Mouse (Mus musculus) cerebellum, adult 18-20 months (tissue): ENCODE data around the gene Zfp446.
"Not testable (repeated sequence)": the region's sequence is repeated elsewhere in the genome, so short reads cannot be mapped to it uniquely, and the experiment has no call there.

Source experiments
- DNase-seq, 2 experiments: peaks; one replicate each; pipeline ENCODE4 v3.0.0; 2021

Gene Zfp446

DNA sequence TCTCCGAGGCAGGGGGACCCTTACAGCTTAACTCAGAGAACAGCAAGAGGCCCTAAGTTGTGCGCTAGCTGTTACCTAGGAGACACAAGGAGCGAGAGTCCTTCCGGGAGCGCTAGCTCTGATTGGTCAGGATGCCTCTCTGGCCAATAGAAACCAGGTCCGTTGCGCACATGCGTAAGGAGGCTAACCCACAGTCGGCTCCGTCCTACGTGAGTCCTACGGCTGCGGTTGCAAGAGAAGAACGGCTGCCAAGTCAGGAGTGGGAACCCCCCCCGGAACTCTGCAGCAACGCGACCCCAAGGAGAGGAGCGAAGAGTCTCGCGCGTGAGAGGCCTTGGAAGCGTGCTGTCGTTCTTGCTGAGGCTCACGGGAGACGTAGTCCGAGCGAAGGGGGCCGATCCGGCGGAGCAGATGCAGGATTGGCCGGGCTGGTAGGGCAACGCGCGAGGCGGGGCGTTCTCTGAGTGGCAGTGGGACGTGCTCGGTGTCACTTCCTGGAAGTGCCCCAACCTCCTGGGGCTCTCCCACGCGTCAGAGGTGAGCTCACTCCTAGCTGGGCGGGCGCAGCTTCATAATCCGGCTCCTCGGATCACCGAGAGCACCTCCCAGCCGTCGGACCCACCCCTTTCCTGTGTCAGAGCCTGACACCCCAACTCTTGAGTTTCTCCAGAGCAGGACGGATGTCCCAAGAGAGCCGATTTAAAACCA, at the start of gene Zfp446:
Gene Zfp446, plus strand, starts transcription at position 167 of the 708 bp plus-strand sequence.
- peak; percentile 99 to 100 for DNase-seq

DNA sequence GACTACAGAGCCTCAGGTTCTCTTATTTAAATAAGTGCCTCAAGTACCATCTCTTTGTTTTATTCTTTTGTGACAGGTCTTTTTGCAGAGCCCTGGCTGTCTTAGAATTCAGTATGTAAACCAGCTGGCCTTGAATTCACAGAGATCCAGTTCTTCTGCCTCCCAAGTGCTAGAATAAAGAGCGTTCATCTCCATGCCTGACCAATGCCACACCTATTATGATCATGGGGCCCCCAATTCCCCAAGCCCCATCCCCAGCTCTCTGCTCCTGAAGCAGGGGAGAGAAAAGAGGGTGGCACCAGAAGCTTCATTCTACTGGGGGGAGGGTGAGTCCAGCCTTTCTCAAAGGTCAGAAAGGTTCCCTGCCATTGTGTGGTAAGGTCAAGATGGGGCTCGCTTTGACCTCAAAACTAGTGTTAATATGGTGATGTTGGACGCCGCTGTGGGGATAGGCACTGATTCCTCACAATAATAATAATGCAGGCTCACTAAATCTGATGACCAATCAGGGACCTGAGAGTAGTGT, 44.0 kb upstream of the Zfp446 start:
- DNase-seq = no peak

DNA sequence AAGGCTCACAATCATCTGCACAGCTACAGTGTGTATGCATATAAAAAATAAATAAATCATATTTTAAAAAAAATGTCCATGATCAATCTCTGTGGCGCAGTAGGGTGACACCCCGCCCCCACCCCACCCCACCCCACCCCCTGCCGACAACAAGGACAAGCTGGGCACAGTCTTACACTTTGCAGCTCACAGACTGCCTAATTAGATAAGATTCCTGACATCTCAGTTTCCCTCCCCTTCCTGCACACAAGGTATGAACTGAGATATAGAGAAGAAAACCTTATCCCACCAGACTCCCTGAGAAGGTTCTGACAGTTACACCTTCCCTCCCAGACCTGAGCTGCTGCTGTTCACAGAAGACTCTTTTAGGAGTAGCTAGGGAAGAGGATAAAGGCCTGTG, 42.8 kb upstream of the Zfp446 start:
- no peak for DNase-seq

DNA sequence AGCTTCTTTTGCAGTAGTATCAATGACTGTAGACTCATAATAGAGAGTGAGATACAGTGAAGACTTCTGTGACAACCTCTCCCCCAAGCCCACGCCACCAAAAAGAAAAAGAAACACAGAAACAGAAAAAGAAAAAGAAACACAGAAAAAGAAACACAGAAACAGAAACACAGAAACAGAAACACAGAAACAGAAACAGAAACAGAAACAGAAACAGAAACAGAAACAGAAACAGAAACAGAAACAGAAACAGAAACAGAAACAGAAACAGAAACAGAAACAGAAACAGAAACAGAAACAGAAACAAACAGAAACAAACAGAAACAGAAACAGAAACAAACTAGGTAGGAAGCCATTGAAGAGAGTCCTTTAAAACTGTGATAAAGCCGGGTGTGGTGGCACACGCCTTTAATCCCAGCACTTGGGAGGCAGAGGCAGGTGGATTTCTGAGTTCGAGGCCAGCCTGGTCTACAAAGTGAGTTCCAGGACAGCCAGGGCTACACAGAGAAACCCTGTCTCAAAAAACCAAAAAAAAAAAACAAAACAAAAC, 40.3 kb upstream of the Zfp446 start:
- not testable (repeated sequence) for DNase-seq

DNA sequence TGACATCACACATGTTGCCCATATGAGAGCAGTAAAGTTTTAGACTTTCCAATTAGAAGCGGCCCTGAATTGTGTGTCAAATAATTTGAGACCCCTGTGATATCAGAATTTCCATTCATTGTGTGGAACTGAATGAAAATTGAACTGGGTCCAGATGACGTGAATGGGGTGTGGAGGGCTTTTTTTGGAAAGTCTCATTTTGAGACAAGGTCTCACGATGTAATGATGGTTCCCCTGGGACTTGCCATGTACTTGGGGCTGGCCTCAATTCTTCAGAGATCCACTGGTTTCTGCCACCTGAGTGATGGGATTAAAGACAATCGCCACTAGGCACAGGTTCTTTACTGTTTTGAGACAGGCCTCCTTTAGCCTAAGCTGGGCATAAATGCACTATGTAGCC, 37.0 kb upstream of the Zfp446 start:
- no peak for DNase-seq

DNA sequence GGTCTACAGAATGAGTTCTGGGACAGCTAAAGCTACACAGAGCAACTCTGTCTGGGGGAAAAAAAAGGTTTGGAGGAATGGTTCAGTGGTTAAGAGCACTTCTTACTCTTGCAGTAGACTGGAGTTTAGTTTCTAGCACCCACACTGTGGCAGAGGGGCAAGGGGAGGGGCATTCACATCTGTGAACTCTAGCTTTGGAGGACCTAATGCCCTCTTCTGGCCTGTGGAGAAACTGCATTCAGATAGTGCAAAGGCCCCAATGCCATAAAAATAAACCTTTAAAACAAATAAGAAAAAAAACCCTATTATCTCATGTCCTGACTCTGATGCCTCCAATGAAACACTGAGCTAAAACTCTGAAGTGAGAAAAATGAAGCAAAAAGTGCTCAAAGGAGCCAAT, 34.2 kb upstream of the Zfp446 start:
- no peak for DNase-seq

DNA sequence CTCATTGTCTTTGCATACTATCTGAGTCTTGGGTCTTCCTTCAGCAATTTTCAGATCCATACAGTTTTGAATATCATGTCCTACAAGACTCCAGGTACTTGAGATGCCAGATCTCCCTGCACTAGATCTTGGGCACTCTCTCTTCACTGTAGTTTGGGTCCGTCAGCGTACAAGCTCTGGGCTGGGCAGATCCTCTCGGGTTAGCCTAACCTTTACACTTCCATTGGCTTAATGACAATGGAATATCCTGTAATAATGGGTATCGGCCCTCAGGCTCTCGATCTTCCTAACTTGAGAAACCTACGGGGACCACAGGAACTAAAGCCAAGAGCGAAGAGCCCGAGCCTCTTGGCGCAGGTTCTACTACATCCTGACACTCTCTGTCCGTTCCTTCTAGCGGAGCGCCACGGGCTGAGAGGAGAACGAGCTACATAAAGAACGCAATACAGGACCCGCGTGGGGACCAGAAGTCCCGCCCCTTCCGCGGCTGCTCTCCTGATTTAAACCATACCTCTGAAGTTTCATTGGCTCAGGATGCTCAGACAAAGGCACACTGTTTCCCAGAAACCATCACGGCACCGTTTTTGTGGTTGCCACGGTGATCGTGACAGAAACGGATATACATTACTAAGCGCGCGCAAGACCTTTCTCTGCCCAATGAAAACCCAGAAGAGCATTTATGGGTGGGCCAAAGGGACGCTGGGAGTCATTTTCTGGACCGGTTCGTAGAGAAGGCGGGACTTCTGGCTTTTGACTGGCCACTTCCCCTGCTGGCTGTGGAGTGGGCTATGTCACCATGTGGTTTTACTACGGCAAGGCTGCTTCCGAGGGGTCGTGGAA, 28.4 kb upstream of the Zfp446 start:
- DNase-seq = peak; percentile 92 to 98

DNA sequence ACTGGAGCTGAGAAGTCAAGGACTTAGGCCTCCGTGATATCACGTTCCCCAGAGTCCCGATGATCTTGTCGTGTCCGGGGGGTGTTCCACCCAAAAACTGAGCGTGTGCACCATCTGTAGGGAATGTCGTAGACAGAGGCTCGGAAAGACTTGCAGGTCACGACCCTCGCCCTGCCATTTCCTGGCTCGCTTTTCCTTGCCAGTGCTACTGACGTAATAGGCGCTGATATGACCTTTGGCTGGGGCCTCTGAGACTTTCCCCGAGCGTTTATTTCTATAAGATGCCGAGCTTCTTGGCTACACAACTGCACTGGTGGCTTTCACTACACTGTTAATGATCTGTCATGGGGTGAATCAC, 27.8 kb upstream of the Zfp446 start:
- DNase-seq = no peak

DNA sequence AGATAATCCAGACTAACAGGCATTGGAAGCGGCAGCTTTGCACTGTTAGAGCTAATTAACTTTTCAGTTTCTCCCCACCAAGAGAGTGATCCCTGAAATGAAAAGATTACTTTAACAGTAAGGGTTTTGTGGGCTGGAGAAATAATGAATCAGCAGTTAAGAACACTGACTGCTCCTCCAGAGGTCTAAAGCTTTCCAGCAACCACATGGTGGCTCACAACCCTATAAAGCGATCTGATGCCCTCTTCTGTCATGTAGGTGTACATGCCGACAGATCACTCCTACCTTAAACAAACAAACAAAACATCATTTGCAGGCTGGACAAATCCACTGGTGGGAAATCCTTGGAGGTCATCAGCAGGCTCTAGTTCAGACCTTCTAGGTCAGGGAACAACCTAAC, 22.8 kb upstream of the Zfp446 start:
- DNase-seq = no peak

DNA sequence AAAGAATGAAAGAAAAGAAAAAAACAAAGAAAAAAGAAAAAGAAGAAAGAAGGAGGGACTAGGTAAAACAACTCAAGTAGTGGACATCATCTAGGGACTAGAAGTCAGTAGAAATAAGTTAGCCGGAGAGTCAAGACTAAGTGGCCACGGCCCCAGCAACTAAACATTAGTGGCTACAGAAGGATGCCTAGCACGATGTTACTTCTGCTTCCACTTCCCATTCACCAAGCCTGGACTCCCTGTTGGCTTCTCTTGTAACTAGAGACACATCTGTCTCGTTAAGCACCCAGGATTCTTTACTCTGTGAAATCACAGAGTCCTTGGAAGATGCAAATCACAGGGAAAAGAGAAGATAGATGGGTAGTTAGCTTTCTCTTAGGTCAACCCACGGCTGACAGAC, 20.1 kb upstream of the Zfp446 start:
- DNase-seq = no peak

DNA sequence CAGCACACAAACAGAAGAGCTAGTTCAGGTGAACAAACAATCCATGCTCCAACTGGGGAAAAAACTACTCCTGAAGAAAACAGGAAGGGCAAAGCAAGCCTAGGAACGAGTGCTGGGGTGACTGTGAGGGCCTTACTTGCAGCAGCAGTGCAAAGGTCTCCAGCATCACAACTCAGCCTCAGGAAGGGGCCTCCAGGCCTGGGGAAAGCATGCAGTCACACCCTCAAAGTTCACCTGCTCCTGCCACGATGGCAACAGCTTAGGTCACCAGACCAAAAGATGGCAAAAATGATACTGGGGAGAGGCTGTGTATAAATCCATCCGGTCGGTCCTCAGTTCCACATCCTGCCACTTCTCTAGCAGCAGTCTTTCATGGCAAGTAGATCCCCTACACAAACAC, 18.7 kb upstream of the Zfp446 start:
- no peak for DNase-seq

DNA sequence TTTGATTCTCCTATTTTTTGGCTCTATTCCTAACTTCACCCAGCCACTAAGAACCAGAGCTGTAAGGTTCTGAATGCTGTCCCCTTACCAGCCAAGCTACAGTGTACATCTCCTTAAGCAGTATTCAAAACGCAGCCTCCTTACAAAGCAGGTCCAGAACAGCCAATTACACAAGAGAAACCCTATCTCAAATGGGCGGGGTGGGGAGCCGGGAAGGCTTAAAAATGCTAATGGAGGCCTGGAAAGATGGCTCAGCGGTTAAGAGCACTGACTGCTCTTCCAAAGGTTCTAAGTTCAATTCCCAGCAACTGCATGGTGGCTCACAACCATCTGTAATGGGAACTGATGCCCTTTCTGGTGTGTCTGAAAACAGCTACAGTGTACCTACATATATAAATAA, 17.9 kb upstream of the Zfp446 start:
- no peak for DNase-seq

DNA sequence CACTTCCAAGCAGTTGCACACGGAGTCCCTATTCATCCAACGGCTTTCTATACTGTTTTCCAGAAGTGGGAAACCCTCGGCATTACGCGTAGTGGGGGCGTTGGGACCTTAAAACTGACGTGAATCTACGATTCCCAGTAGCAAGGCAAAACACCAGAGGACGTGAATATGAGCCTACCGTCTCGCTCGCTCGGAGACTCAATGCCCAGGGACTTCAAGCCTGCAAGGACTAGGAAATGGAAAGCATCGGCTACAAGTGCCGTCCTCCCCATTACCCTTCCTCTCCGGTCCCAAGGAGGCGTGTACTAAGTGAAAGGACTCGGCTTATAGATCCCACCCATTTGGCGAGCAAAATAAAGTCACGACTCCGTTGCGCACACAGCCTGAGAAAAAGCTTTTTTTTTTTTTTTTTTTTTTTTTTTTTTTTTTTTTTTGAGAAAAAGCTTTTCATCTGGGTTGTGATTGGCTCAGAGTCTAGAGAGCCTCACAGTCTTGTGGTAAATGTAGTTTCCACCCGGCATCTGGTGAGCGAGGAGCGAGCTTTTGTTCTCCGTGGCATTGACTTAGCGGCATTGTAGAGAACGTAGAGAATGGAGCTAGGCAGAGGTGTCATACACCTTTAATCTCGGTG, 16.0 kb upstream of the Zfp446 start:
- DNase-seq = peak; percentile 37 to 53

DNA sequence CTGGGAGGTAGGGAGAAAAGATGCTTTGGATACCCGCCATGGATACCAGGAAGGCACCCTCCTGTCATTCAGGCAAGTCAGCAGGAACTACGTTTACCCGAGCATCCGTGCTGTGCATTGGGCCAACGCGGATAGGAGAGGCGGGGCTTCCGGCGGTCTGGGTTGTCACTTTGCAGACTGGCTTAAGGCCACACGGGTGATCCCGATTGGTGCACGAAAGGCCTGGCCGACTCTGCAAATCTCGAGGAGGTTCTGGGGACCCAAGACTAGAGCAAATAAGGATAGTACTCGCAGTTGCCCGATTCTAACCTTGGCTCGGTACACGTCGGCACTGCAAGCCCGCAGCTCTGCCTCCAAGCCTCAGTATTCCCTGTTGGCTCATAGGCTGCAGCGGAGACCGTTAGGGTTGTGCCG, 12.0 kb upstream of the Zfp446 start, which contains the start of gene Zfp324:
Gene Zfp324, plus strand, starts transcription at position 161 of the 414 bp plus-strand sequence.
- DNase-seq = peak; percentile 89 to 95

DNA sequence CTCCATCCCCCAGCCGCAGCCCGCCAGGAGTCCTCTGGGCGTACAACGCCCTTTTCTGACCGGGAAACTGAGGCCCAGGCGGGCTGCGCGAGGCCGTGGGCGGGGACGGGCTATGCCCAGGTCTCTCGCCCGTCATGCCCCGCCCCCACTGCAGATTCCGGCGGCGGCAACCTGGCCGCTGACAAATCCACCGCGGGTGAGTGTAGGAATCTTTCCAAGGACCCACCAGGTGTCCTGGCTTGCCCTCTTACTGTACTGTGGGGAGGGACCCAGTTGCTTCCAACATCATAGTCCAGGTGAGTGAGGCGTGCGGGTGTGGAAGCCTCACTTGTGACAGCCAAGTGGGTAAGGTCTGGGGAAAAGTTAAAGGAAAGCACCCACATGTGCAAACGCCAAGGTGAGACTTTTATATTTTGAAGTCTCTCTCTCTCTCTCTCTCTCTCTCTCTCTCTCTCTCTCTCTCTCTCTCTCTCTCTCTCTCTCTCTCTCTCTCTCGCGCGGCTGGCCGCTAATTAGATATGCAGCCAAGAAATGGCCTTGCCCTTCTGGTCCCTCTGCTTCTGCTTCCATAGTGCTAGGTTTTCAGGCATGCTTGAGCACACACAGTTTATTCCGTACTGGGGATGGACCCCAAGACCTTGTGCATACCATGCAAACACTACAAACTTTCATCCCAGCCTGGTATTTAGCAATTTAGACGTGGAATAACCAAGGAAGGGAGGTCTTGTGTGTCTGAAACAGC, 11.4 kb upstream of the Zfp446 start:
- DNase-seq = peak; percentile 84 to 90

DNA sequence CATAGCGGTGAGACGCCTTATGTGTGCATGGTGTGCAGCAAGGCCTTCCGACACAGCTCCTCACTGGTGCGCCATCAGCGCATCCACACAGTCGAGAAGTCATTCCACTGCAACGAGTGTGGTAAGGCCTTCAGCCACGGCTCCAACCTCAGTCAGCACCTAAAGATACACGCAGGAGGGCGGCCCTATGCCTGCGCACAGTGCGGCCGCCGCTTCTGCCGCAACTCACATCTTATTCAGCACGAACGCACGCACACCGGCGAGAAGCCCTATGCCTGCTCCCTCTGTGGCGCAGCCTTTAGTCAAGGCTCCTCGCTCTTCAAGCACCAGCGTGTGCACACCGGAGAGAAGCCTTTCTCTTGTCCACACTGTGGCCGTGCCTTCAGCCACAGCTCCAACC, 6.7 kb upstream of the Zfp446 start:
- no peak for DNase-seq

DNA sequence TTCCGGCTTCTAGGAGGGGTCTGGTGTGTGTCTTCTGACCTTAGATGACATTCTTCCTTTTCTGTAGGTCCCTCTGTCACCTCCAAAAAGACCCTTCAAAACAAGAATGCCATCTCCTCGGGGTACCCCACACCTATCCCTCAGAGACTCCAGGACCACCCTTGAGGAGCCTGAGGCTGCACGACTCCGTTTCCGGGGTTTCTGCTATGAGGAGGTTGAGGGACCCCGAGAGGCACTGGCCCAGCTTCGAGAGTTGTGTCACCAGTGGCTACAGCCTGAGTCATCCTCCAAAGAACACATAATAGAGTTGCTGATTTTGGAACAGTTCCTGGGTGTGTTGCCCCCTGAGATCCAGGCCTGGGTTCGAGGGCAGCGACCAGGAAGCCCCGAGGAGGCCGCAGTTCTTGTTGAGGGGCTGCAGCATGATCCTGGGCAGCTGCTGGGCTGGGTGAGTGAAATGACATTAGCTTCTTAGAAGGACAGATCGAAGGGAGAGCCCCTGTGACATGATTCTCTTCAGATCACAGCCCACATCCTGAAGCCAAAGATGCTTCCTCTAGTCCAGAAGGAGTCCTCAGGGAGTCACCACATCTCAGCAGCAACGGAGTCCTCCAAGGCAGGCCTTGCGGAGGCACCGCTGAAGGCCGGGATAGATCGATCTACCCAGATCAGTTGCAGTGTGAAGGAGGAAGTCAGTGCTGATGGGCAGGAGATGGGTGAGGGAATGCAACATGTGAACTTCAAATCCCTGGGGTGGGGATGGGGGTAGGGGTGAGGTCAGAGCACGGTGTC, 1.5 kb downstream of the Zfp446 start:
- DNase-seq = peak; percentile 25 to 35

DNA sequence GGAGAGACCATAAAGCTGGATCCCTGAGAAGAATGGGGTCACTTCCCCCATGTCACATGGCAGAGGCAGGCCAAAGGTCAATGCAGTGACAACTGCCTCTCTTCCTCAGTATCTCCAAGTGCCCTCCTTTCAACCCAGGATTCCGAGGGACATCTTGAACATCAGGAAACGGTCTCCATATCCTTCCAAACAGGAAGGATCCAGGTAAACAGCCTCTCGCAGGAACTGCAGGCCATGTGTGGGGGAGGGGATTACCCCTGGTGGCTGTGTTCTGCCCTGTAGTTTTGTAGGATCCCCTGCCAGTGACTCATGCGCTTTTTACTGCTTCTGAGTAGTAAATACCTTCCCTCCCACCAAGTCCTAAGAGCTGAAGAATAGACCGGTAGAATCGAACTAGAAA, 2.1 kb downstream of the Zfp446 start:
- DNase-seq = peak in 1 of 2 experiments; percentile 15

DNA sequence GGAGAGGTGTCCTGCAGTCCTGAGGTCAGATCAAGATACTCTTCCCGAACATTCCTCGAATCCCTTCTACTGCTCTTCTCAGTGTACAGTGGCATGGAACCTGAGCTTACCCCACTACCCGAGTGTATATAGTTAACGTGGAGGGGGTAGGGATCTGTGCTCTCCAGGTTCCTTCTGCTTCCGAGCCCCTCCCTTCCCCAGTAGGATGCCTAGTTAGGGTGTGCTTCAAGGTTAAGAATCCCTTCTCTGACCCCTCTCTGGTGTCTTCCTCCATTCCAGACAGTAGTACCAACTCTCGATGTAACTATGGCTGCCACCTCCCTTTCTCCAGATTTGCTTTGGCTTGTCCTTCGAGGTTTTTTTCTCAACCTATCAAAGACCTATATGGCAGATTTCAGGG, 2.6 kb downstream of the Zfp446 start:
- DNase-seq = no peak

DNA sequence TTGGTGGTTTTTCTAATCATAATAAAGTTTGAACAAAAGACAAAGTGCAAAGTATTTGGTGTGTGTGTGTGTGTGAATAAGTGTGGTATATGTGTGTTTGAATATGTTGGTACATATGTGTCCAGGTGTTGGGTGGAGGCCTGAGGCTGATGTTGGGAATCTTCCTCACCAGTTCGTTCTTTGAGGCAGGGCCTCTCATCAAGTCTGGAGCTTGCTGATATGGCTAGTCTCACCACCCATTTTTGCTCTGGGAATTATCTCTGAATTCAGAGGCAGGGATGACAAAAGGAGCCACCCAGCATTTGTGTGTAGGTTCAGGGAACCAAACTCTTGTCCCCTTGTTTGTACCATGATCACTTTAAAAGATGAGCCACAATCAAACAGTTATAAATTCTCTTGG, 8.1 kb downstream of the Zfp446 start:
- no peak for DNase-seq

DNA sequence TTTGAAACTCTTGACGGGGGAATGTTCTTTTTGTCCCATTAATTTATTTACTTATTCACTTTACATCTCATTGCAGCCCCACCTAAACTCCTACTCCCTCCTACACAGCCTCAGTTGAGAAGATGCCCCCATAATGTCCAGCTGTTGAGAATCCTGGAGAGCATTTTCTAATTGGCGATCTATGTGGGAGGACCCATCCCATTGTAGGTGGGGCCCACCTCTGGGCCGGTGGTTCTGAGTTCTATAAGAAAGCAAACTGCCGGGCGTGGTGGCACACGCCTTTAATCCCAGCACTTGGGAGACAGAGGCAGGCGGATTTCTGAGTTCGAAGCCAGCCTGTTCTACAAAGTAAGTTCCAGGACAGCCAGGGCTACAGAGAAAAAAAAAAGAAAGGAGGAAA, 9.3 kb downstream of the Zfp446 start:
- no peak for DNase-seq
